Mouse (Mus musculus) kidney, postnatal 0 days (tissue): ENCODE data around the gene Epsti1. TPM values are rescaled to one million over a fixed set of nuclear protein-coding genes. Genes with fewer than 3 reads are reported as not detected.

Experiments
- ATAC-seq: fragments of 200-750 bp; cut with Nextera tagmentation; replicated peaks from 2 replicates; pipeline ENCODE4 v1.8.0; 2017; ENCODE audit warnings: low read depth, moderate number of reproducible peaks, moderate TSS enrichment, moderate library complexity; ENCODE audit not compliant: low FRiP score
- DNase-seq: peaks from one replicate; pipeline ENCODE4 v3.0.0-alpha.2; 2016; ENCODE audit warnings: low spot score
- H3K27ac ChIP-seq: fragments of 300-500 bp; sonication (generic); 2 replicates; pipeline ENCODE4 v1.5.1; 2014; ENCODE audit warnings: mild to moderate bottlenecking
- H3K27me3 ChIP-seq: fragments of 300-500 bp; sonication (generic); 2 replicates; pipeline ENCODE4 v1.6.1; 2014; ENCODE audit warnings: low read length, mixed read lengths; ENCODE audit not compliant: insufficient read depth
- H3K36me3 ChIP-seq: fragments of 300-500 bp; sonication (generic); 2 replicates; pipeline ENCODE4 v1.6.1; 2014; ENCODE audit warnings: low read length, mixed read lengths; ENCODE audit not compliant: insufficient read depth
- H3K4me1 ChIP-seq: fragments of 300-500 bp; sonication (generic); replicated peaks from 2 replicates; pipeline ENCODE4 v1.6.1; 2014; ENCODE audit warnings: antibody characterized with exemption, low read length, mixed read lengths; ENCODE audit not compliant: insufficient read depth
- H3K4me2 ChIP-seq: fragments of 300-500 bp; sonication (generic); 2 replicates; pipeline ENCODE4 v1.6.1; 2014; ENCODE audit warnings: mild to moderate bottlenecking, low read length, moderate library complexity, mixed read lengths
- H3K4me3 ChIP-seq: fragments of 300-500 bp; sonication (generic); replicated peaks from 2 replicates; pipeline ENCODE4 v1.5.1; 2014; ENCODE audit warnings: low read depth, low read length
- H3K9ac ChIP-seq: fragments of 300-500 bp; sonication (generic); 2 replicates; pipeline ENCODE4 v1.6.1; 2014; ENCODE audit warnings: low read depth, low read length
- H3K9me3 ChIP-seq: fragments of 300-500 bp; sonication (generic); replicated peaks from 2 replicates; pipeline ENCODE4 v1.6.1; 2016; ENCODE audit warnings: low read length, inconsistent platforms, mixed read lengths
- CTCF ChIP-seq: IDR thresholded peaks from 2 replicates; pipeline ENCODE4 v1.5.1; 2016; ENCODE audit warnings: antibody characterized with exemption, low read depth, mild to moderate bottlenecking, moderate library complexity
- WGBS: fragments of 180-500 bp; shearing (Covaris S2); extraction: QIAGEN DNeasy Blood & Tissue Kit; methylation state at CpG from one replicate; pipeline ENCODE4 v1.1.7; 2014; 5-methylcytosine and 5-hydroxymethylcytosine counted together
- polyA plus RNA-seq: library from polyadenylated mRNA; unstranded; fragments of >200 nt; fragmentation: Nextera tagmentation; extraction: Ambion mirVana; gene quantifications from 2 replicates; pipeline ENCODE4 v1.2.1, GENCODE M21; 2015

The Epsti1 gene
- polyA plus RNA-seq, 1 experiment from 2014 or later, result 3.8 TPM

- ATAC-seq, result no peak
- TF ChIP-seq CTCF, result no peak
Measured at GRCm38 (mm10) chr14:77981516-77981915, 77.5 kb downstream of the Epsti1 start.

DNA sequence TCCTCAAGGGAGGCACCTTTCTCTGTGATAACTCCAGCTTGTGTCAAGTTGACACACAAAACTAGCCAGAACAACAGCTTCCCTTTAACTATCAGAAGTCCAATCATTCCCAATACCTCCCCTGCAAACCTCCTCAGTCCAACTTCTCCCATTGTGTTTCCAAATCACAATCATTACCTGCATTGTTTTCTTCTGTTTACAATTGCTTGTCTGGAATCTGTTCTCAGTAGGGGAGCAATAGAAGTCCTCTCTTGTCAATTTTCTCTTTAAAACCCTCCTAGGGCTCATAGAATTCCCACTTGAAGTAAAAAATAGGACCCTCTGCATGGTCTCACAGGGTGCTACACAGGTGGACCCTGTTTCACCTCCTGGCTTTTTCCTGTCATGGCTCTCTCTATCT lies 93.7 kb downstream of the Epsti1 start:
- Histone ChIP-seq H3K4me1 (no peaks in the 10 kb centered on the region), H3K27ac (no peak overlapping the region), H3K4me2 (no peak overlapping the region), H3K4me3 (no peak overlapping the region), H3K27me3 (no peaks in the 10 kb centered on the region), H3K9me3 (no peaks in the 10 kb centered on the region), H3K36me3 (no peaks in the 10 kb centered on the region), H3K9ac (no peak overlapping the region)
- ATAC-seq (no peak), DNase-seq (no peak)
- TF ChIP-seq CTCF, result no peak

More at GRCm38 (mm10) chr14:77981516-77981915, 77.5 kb downstream of the Epsti1 start:
- Histone ChIP-seq H3K4me3 (no peak overlapping the region), H3K4me2 (no peak overlapping the region), H3K27me3 (no peaks in the 10 kb centered on the region), H3K36me3 (no peaks in the 10 kb centered on the region), H3K27ac (no peak overlapping the region), H3K4me1 (no peaks in the 10 kb centered on the region), H3K9ac (no peak overlapping the region), H3K9me3 (no peaks in the 10 kb centered on the region)
- DNase-seq, result no peak
- 63% methylated on average over 5 of the region's 5 CpGs for WGBS

DNA sequence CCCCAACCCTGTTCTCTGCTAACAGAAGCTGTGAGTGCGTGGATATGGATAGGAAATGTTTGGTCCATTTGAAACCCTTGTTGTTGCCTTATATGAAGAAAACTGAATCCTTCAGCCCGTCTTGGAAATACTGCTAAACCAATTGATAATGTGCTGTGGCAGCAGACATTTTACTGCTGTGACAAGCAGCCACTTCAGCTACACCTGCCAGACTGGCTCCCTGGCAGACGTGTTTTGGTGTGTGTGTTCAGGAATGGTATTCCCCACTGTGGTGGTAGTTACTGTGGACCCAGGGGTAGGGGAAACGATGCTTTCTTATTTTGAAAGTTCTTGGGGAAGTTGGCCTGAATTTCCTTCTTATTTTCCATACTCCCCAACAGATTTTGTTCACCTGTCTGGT lies 100.4 kb downstream of the Epsti1 start:
- no peaks in the 10 kb centered on the region for H3K27me3 ChIP-seq
- H3K36me3 ChIP-seq, result no peaks in the 10 kb centered on the region
- H3K9ac ChIP-seq, result no peak overlapping the region
- no peak for TF ChIP-seq CTCF
- H3K9me3 ChIP-seq, result no peaks in the 10 kb centered on the region
- no peak overlapping the region for H3K4me3 ChIP-seq
- WGBS, result 78% methylated on average over 4 of the region's 4 CpGs
- no peak overlapping the region for H3K4me2 ChIP-seq
- no peaks in the 10 kb centered on the region for H3K4me1 ChIP-seq
- ATAC-seq (no peak), DNase-seq (no peak)
- no peak overlapping the region for H3K27ac ChIP-seq

GRCm38 (mm10) chr14:78008019-78008418 lies 104.0 kb downstream of the Epsti1 start:
- Histone ChIP-seq H3K36me3 (no peaks in the 10 kb centered on the region), H3K9ac (no peak overlapping the region), H3K4me2 (no peak overlapping the region), H3K27ac (no peak overlapping the region), H3K4me3 (no peak overlapping the region), H3K9me3 (no peaks in the 10 kb centered on the region), H3K27me3 (no peaks in the 10 kb centered on the region), H3K4me1 (no peaks in the 10 kb centered on the region)
- WGBS, result 48% methylated on average over 6 of the region's 6 CpGs
- DNase-seq, result no peak
- no peak for TF ChIP-seq CTCF
- no peak for ATAC-seq

DNA sequence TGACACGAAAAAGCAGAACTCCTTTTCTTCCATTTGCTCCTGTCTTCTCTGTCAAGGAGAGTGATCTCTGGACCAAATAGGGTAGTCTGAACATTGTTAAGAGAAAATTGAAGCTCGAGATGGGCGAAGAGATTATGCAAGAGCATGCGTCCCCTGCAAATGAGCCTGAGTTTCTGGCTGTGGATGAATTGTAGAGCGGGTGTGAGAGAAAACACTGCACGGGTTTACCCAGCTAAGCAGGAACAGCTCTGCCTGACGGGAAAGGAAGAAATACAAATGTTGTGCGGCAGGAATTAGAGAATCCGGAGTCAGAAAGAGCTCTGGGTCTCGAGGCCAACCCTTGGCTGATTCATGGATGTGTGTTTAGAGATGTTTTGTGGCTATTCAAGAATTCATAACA lies 107.8 kb downstream of the Epsti1 start:
- Histone ChIP-seq H3K9me3 (no peaks in the 10 kb centered on the region), H3K27ac (no peak overlapping the region), H3K4me1 (no peaks in the 10 kb centered on the region), H3K4me2 (no peak overlapping the region), H3K9ac (no peak overlapping the region), H3K4me3 (no peak overlapping the region), H3K27me3 (no peaks in the 10 kb centered on the region), H3K36me3 (no peaks in the 10 kb centered on the region)
- WGBS, result 47% methylated on average over 10 of the region's 10 CpGs
- no peak for TF ChIP-seq CTCF
- ATAC-seq (no peak), DNase-seq (no peak)

- TF ChIP-seq CTCF, result no peak
- no peak overlapping the region for H3K9ac ChIP-seq
- DNase-seq (no peak), ATAC-seq (no peak)
- H3K9me3 ChIP-seq, result no peaks in the 10 kb centered on the region
- H3K4me2 ChIP-seq, result no peak overlapping the region
- no peaks in the 10 kb centered on the region for H3K36me3 ChIP-seq
- WGBS, result 84% methylated on average over 7 of the region's 7 CpGs
- H3K27me3 ChIP-seq, result no peaks in the 10 kb centered on the region
- H3K27ac ChIP-seq, result no peak overlapping the region
- no peaks in the 10 kb centered on the region for H3K4me1 ChIP-seq
- no peak overlapping the region for H3K4me3 ChIP-seq
Measured at GRCm38 (mm10) chr14:78015540-78016321, 111.7 kb downstream of the Epsti1 start.

DNA sequence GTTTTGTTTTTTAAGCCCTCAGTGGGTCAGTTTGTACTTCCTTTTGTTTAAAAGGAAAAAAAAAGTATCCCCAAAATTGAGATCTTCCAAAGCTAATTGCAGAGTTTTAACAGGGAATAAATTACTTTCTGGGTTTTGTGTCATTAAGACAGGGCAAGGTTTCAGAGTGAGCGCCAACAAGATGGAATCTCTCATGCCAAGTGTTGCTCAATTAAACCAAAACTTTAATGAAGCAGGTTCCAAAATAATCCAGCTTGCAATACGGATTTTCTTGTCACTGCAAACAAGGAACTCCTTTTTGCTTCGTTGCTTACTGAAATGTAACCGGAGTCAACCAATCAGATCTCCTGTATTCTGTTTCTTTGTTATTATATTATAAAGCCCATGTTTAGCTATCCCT lies 112.4 kb downstream of the Epsti1 start:
- ATAC-seq (no peak), DNase-seq (no peak)
- no peak overlapping the region for H3K9ac ChIP-seq
- H3K9me3 ChIP-seq, result no peaks in the 10 kb centered on the region
- H3K4me2 ChIP-seq, result no peak overlapping the region
- WGBS, result 68% methylated on average over 4 of the region's 4 CpGs
- no peak overlapping the region for H3K4me3 ChIP-seq
- H3K27me3 ChIP-seq, result no peaks in the 10 kb centered on the region
- TF ChIP-seq CTCF, result no peak
- no peaks in the 10 kb centered on the region for H3K4me1 ChIP-seq
- H3K27ac ChIP-seq, result no peak overlapping the region
- no peaks in the 10 kb centered on the region for H3K36me3 ChIP-seq
